Mouse (Mus musculus) liver, adult 2 months (tissue): ENCODE data around the gene Olfr507.

Source experiments
- CTCF ChIP-seq: fragments of 200-500 bp; IDR thresholded peaks from 2 replicates; pipeline ENCODE4 v1.5.1; 2011; ENCODE audit warnings: low read depth, low read length, control low read depth
- POLR2A ChIP-seq: fragments of 200-500 bp; IDR thresholded peaks from 2 replicates; pipeline ENCODE4 v1.6.1; 2011; ENCODE audit warnings: low read length, control low read depth; ENCODE audit not compliant: insufficient read depth; ENCODE audit errors: extremely low read depth

DNA sequence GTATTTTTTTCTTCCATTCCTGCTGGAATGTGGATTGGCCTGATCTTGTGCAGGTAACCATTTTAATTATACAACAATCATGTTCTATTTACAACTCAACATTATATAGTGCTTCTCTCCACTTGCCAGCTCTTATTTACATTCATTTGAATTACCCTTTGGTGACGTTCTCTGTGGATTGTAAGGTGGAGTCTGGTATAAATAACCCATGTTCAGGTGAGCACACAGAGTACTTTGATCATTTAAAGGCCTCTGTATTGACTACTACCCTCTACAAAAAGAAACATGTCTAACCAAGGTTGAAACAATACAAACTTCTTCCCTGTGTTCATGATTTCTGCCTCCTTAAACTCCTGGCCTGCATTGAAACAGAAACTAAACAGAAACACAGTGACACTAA lies 49.4 kb downstream of the Olfr507 start:
- TF ChIP-seq CTCF (no peak), POLR2A (no peak)
